Mouse (Mus musculus): ENCODE measurements around the gene Btbd9. TPM values are rescaled to one million over a fixed set of nuclear protein-coding genes. Genes with fewer than 3 reads are reported as not detected.

The Btbd9 gene
- polyA plus RNA-seq, 1 experiment = 15.3 TPM

GRCm38 (mm10) chr17:30262943-30263342 is 313.3 kb downstream of the Btbd9 start:
- Histone ChIP-seq H3K79me3 (ENCODE audit: low read depth) (no peaks in the 10 kb centered on the region), H3K36me3 (ENCODE audit: control insufficient read depth, insufficient read depth) (no peaks in the 10 kb centered on the region), H3K27me3 (ENCODE audit: control insufficient read depth, insufficient read depth, insufficient read length) (no peaks in the 10 kb centered on the region), H3K4me3 (ENCODE audit: insufficient read depth, poor library complexity, severe bottlenecking) (no peak overlapping the region), H3ac (ENCODE audit: control insufficient read depth, insufficient read length, low read depth) (no peak overlapping the region), H3K79me2 (ENCODE audit: control insufficient read depth, insufficient read depth) (no peaks in the 10 kb centered on the region)
- TF ChIP-seq MAX (IDR thresholded peaks at IDR 0.05) (no peak), MYOG (IDR thresholded peaks at IDR 0.05; ENCODE audit: control insufficient read depth, extremely low read depth, insufficient read length) (no peak), USF1 (IDR thresholded peaks at IDR 0.05; ENCODE audit: low read depth) (no peak), CTCF (IDR thresholded peaks at IDR 0.05; ENCODE audit: control insufficient read depth, insufficient read depth, insufficient read length) (no peak), FOSL1 (IDR thresholded peaks at IDR 0.05; ENCODE audit: insufficient read depth, low read length, poor library complexity, severe bottlenecking) (no peak), MYOD1 (IDR thresholded peaks at IDR 0.05; ENCODE audit: control insufficient read depth, insufficient read length, low read depth) (no peak), CEBPB (IDR thresholded peaks at IDR 0.05; ENCODE audit: low read depth) (no peak)

- Histone ChIP-seq H3K4me3 (ENCODE audit: insufficient read depth, poor library complexity, severe bottlenecking) (no peak overlapping the region), H3K79me3 (ENCODE audit: low read depth) (no peaks in the 10 kb centered on the region), H3K79me2 (ENCODE audit: control insufficient read depth, insufficient read depth) (no peaks in the 10 kb centered on the region), H3K36me3 (ENCODE audit: control insufficient read depth, insufficient read depth) (no peaks in the 10 kb centered on the region), H3ac (ENCODE audit: control insufficient read depth, insufficient read length, low read depth) (no peak overlapping the region), H3K27me3 (ENCODE audit: control insufficient read depth, insufficient read depth, insufficient read length) (no peaks in the 10 kb centered on the region)
- TF ChIP-seq CEBPB (IDR thresholded peaks at IDR 0.05; ENCODE audit: low read depth) = no peak
- TF ChIP-seq CTCF (IDR thresholded peaks at IDR 0.05; ENCODE audit: control insufficient read depth, insufficient read depth, insufficient read length) = no peak
- TF ChIP-seq MYOD1 (IDR thresholded peaks at IDR 0.05; ENCODE audit: control insufficient read depth, insufficient read length, low read depth) = no peak
- no peak for TF ChIP-seq FOSL1 (IDR thresholded peaks at IDR 0.05; ENCODE audit: insufficient read depth, low read length, poor library complexity, severe bottlenecking)
- TF ChIP-seq MAX (IDR thresholded peaks at IDR 0.05) = no peak
- TF ChIP-seq MYOG (IDR thresholded peaks at IDR 0.05; ENCODE audit: control insufficient read depth, extremely low read depth, insufficient read length) = no peak
These were observed 313.8 kb downstream of the Btbd9 start for GRCm38 (mm10) chr17:30262440-30262839.

- H3K79me3 ChIP-seq (ENCODE audit: low read depth) = no peaks in the 10 kb centered on the region
- H3K79me2 ChIP-seq (ENCODE audit: control insufficient read depth, insufficient read depth) = no peaks in the 10 kb centered on the region
- H3ac ChIP-seq (ENCODE audit: control insufficient read depth, insufficient read length, low read depth) = no peak overlapping the region
- H3K4me3 ChIP-seq (ENCODE audit: insufficient read depth, poor library complexity, severe bottlenecking) = no peak overlapping the region
- no peaks in the 10 kb centered on the region for H3K36me3 ChIP-seq (ENCODE audit: control insufficient read depth, insufficient read depth)
- H3K27me3 ChIP-seq (ENCODE audit: control insufficient read depth, insufficient read depth, insufficient read length) = no peaks in the 10 kb centered on the region
- no peak for TF ChIP-seq CEBPB (IDR thresholded peaks at IDR 0.05; ENCODE audit: low read depth)
- no peak for TF ChIP-seq FOSL1 (IDR thresholded peaks at IDR 0.05; ENCODE audit: insufficient read depth, low read length, poor library complexity, severe bottlenecking)
- no peak for TF ChIP-seq MAX (IDR thresholded peaks at IDR 0.05)
- no peak for TF ChIP-seq USF1 (IDR thresholded peaks at IDR 0.05; ENCODE audit: low read depth)
- TF ChIP-seq MYOD1 (IDR thresholded peaks at IDR 0.05; ENCODE audit: control insufficient read depth, insufficient read length, low read depth) = no peak
- TF ChIP-seq MYOG (IDR thresholded peaks at IDR 0.05; ENCODE audit: control insufficient read depth, extremely low read depth, insufficient read length) = no peak
- no peak for TF ChIP-seq CTCF (IDR thresholded peaks at IDR 0.05; ENCODE audit: control insufficient read depth, insufficient read depth, insufficient read length)
These were observed 314.3 kb downstream of the Btbd9 start for GRCm38 (mm10) chr17:30261983-30262340.

DNA sequence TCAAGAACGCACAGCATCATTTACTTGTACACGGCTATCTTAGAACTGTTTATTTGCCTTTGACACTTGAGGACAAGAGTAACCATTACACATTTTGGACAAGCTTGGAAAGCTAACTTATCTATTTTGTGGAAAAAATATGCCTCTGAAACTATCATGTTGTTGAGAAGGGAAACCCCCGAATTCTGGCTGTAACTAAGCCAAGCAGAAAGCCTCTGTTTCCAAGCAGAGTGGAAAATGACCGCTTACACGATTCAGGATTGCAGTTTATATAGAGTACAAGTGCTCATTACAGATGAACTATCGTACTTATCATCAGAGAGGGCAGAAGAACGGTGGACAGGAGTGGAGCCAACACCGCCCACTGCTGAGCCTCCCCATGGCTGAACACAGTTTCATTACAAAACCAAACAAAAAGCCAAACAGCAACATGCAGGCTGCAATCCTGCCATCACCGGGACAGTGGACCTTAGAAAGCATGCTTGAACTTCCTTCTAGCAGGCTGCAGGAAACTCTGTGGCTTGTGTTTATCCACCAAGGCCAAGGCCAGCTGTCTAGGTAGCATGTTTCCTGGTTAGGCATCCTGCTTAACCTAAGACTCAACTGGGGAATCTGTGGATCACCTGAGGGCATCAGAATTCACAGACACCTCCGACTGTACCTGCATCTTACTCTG is 314.8 kb downstream of the Btbd9 start:
- TF ChIP-seq USF1 (IDR thresholded peaks at IDR 0.05; ENCODE audit: low read depth) (no peak), FOSL1 (IDR thresholded peaks at IDR 0.05; ENCODE audit: insufficient read depth, low read length, poor library complexity, severe bottlenecking) (no peak), MYOG (IDR thresholded peaks at IDR 0.05; ENCODE audit: control insufficient read depth, extremely low read depth, insufficient read length) (no peak), MYOD1 (IDR thresholded peaks at IDR 0.05; ENCODE audit: control insufficient read depth, insufficient read length, low read depth) (no peak), CEBPB (IDR thresholded peaks at IDR 0.05; ENCODE audit: low read depth) (no peak), CTCF (IDR thresholded peaks at IDR 0.05; ENCODE audit: control insufficient read depth, insufficient read depth, insufficient read length) (no peak), MAX (IDR thresholded peaks at IDR 0.05) (no peak)
- H3K79me3 ChIP-seq (ENCODE audit: low read depth) = no peaks in the 10 kb centered on the region
- H3K4me3 ChIP-seq (ENCODE audit: insufficient read depth, poor library complexity, severe bottlenecking) = no peak overlapping the region
- H3K79me2 ChIP-seq (ENCODE audit: control insufficient read depth, insufficient read depth) = no peaks in the 10 kb centered on the region
- no peak overlapping the region for H3ac ChIP-seq (ENCODE audit: control insufficient read depth, insufficient read length, low read depth)
- no peaks in the 10 kb centered on the region for H3K27me3 ChIP-seq (ENCODE audit: control insufficient read depth, insufficient read depth, insufficient read length)
- no peaks in the 10 kb centered on the region for H3K36me3 ChIP-seq (ENCODE audit: control insufficient read depth, insufficient read depth)

DNA sequence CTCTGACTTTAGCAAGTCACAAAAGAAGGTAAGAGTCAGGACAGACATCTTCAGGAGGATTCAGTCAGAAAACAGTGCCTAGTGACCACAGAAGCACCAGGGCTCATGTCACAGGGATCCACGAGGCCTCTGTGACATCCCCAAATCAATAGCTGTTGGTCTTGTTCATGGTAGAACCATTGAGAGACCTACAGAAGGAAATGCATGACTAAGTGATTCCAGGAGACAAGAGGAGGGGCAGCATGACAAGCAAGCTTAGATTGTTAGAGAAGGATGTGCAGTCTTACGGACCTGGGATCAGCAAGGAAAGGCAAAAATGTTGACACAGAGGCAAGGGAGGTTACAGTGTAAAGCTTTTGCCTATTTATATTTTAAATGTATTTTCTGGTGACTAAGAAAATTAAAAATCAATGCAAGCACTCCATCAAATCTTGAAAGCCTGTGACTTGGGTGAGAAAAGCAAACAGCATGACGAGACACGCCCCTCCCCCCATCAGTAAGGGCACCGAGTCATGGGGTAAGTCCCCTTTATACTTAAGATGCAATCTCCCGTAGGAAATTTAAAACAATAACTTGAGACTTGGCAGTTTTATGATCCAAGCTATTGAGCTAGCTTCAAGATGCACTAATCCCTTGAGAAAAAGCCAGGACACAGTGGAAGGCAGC is 315.5 kb downstream of the Btbd9 start:
- TF ChIP-seq FOSL1 (IDR thresholded peaks at IDR 0.05; ENCODE audit: insufficient read depth, low read length, poor library complexity, severe bottlenecking) = no peak
- TF ChIP-seq CEBPB (IDR thresholded peaks at IDR 0.05; ENCODE audit: low read depth) = no peak
- no peak for TF ChIP-seq MYOG (IDR thresholded peaks at IDR 0.05; ENCODE audit: control insufficient read depth, extremely low read depth, insufficient read length)
- no peak for TF ChIP-seq MYOD1 (IDR thresholded peaks at IDR 0.05; ENCODE audit: control insufficient read depth, insufficient read length, low read depth)
- no peak for TF ChIP-seq CTCF (IDR thresholded peaks at IDR 0.05; ENCODE audit: control insufficient read depth, insufficient read depth, insufficient read length)
- TF ChIP-seq MAX (IDR thresholded peaks at IDR 0.05) = no peak
- TF ChIP-seq USF1 (IDR thresholded peaks at IDR 0.05; ENCODE audit: low read depth) = no peak
- Histone ChIP-seq H3K79me3 (ENCODE audit: low read depth) (no peaks in the 10 kb centered on the region), H3ac (ENCODE audit: control insufficient read depth, insufficient read length, low read depth) (no peak overlapping the region), H3K27me3 (ENCODE audit: control insufficient read depth, insufficient read depth, insufficient read length) (no peaks in the 10 kb centered on the region), H3K36me3 (ENCODE audit: control insufficient read depth, insufficient read depth) (no peaks in the 10 kb centered on the region), H3K79me2 (ENCODE audit: control insufficient read depth, insufficient read depth) (no peaks in the 10 kb centered on the region), H3K4me3 (ENCODE audit: insufficient read depth, poor library complexity, severe bottlenecking) (no peak overlapping the region)

Data from C2C12 (cell line).